Mouse (Mus musculus): ENCODE measurements around the gene Pecam1. TPM values are rescaled to one million over a fixed set of nuclear protein-coding genes. Genes with fewer than 3 reads are reported as not detected.

Gene Pecam1
- polyA plus RNA-seq, 1 experiment from 2014 or later: 0.05 TPM

DNA sequence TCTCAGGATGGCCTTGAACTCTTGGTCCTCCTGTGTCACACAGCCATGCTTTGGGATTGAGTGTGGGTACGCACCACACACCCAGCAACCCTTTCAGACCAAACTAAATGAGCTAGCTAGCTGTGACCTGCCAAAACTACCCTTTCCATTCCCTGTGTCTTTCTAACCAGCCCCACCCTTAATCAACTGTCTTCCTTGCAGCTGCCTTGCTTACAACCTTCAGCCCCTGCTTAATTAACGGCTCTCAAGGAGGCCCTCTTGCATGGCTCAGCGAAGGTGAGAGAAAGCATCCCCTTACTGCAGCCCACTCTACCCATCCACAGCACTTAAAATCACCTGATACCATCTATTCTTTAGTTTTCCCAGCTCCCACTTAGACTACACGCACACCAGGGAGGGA lies 73.1 kb downstream of the Pecam1 start:
- ChIA-PET CTCF (interaction anchor here (1.3 kb wide), 1 partner anchor 11 kb away, joined by 3 read pairs; no protein-coding TSS in a partner anchor), POLR2A (no interaction called here)
- H3K27me3 ChIP-seq: no peaks in the 10 kb centered on the region
- ATAC-seq: no peak
- in situ Hi-C loops (cut with MboI; ENCODE audit: low pct_unique_long_range_greater_than_20kb): no loop called here
- no peak for TF ChIP-seq CTCF (IDR thresholded peaks at IDR 0.05)
- no peak for DNase-seq (ENCODE audit: low read depth, low spot score)

- in situ Hi-C loops (cut with MboI; ENCODE audit: low pct_unique_long_range_greater_than_20kb): no loop called here
- ChIA-PET POLR2A (no interaction called here), CTCF (no interaction called here)
- no peak for DNase-seq (ENCODE audit: low read depth, low spot score)
- no peaks in the 10 kb centered on the region for H3K27me3 ChIP-seq
- no peak for TF ChIP-seq CTCF (IDR thresholded peaks at IDR 0.05)
- no peak for ATAC-seq
Observed at GRCm38 (mm10) chr11:106675875-106676274, 74.6 kb downstream of the Pecam1 start.

DNA sequence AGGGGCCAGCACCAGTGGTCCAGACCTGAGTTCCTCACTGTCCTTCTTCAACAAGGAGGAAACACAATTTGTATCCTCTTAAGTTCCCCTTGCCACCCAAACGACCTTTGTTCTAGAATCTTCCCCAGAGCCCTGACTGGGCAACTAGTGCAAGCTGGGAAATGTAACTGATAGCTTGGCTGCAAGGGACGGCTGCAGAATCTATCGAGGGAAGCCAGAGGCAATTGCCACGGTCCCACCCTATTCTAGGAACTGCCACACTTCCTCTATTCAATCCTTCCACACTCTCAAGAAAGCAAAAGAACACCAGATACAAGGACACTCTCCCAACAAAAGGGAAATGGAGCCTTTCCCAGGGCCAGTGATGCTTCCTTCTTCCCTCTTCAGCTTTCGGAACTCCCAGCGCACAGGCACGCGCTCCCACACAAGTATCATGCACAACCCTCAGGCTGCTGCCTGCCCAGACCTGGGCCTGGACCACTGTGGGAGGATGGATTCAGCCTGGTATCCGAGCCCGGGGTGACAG lies 75.2 kb downstream of the Pecam1 start:
- CTCF ChIA-PET: interaction anchor here (2.0 kb wide), 1 partner anchor 67 kb away, joined by 9 read pairs; no protein-coding TSS in a partner anchor
- POLR2A ChIA-PET: no interaction called here
- H3K27me3 ChIP-seq: no peaks in the 10 kb centered on the region
- in situ Hi-C loops (cut with MboI; ENCODE audit: low pct_unique_long_range_greater_than_20kb): no loop called here
- no peak for TF ChIP-seq CTCF (IDR thresholded peaks at IDR 0.05)
- DNase-seq (ENCODE audit: low read depth, low spot score): no peak
- ATAC-seq: no peak

DNA sequence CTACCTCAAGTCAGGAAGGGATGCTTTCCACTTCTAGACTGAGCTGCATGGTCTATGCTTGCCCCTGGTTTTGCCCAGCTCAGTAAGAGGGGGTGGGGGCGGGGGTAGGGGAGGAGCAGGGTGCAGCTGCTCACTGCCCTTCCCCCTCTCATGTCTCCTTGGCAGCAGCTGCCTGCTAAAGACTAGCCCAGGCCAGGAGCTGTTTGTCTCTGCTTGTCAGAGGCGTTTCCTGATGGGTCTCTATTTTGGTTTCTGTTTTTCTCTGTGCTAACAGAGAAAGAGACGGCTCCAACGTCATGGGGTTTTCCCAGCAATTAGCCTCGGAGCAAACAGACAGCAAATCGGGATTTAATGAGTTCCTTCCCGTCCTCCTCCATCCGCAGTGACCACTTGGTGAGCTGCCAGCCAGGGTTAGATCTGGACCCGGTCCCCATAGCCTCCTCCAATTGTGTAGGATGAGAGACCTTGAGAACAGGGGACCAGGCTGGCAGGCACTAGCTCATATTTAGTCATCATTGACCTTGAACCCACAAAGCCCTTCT lies 75.7 kb downstream of the Pecam1 start:
- no peak for DNase-seq (ENCODE audit: low read depth, low spot score)
- ChIA-PET CTCF (interaction anchor here (2.0 kb wide), 1 partner anchor 68 kb away, joined by 9 read pairs; no protein-coding TSS in a partner anchor), POLR2A (no interaction called here)
- ATAC-seq: no peak
- no peak for TF ChIP-seq CTCF (IDR thresholded peaks at IDR 0.05)
- in situ Hi-C loops (cut with MboI; ENCODE audit: low pct_unique_long_range_greater_than_20kb): loop anchor here (25.0 kb wide), 1 partner anchor 288 kb away; no protein-coding TSS in a partner anchor
- H3K27me3 ChIP-seq: no peaks in the 10 kb centered on the region

GRCm38 (mm10) chr11:106673727-106674611 lies 76.5 kb downstream of the Pecam1 start:
- in situ Hi-C loops (cut with MboI; ENCODE audit: low pct_unique_long_range_greater_than_20kb): loop anchor here (25.0 kb wide), 1 partner anchor 288 kb away; no protein-coding TSS in a partner anchor

GRCm38 (mm10) chr11:106672919-106673505 lies 77.4 kb downstream of the Pecam1 start:
- in situ Hi-C loops (cut with MboI; ENCODE audit: low pct_unique_long_range_greater_than_20kb): loop anchor here (25.0 kb wide), 1 partner anchor 289 kb away; no protein-coding TSS in a partner anchor
- ChIA-PET CTCF (no interaction called here), POLR2A (no interaction called here)
- no peak for DNase-seq (ENCODE audit: low read depth, low spot score)
- no peaks in the 10 kb centered on the region for H3K27me3 ChIP-seq
- TF ChIP-seq CTCF (IDR thresholded peaks at IDR 0.05): no peak
- ATAC-seq: no peak

More at GRCm38 (mm10) chr11:106673727-106674611, 76.5 kb downstream of the Pecam1 start:
- no peak for ATAC-seq
- DNase-seq (ENCODE audit: low read depth, low spot score): no peak
- ChIA-PET POLR2A (no interaction called here), CTCF (interaction anchor here (2.0 kb wide), 1 partner anchor 69 kb away, joined by 9 read pairs; no protein-coding TSS in a partner anchor)
- TF ChIP-seq CTCF (IDR thresholded peaks at IDR 0.05): no peak
- no peaks in the 10 kb centered on the region for H3K27me3 ChIP-seq

DNA sequence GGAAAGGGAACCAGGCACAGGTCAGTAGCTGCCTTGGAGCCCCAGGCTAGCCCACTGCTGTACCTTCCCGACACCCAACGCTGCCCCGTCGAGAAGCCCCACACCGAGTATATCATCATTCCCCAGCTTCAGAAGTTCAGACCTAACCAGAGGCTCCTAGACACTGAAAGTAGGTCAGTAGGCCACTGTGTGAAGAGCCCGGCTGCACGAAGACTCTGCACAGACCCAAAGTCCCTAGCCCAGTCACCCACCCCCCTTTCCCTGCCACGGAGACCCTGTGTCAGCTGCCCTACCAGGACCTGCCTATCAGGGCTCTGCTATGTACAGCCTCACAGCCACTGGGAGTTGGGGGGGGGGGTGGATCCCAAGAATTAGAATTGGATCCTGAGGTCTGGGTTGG lies 78.6 kb downstream of the Pecam1 start:
- no peak for TF ChIP-seq CTCF (IDR thresholded peaks at IDR 0.05)
- no peak for DNase-seq (ENCODE audit: low read depth, low spot score)
- ChIA-PET POLR2A (interaction anchor here (0.6 kb wide), 1 partner anchor 13 kb away, joined by 5 read pairs; no protein-coding TSS in a partner anchor), CTCF (no interaction called here)
- no peaks in the 10 kb centered on the region for H3K27me3 ChIP-seq
- no peak for ATAC-seq
- in situ Hi-C loops (cut with MboI; ENCODE audit: low pct_unique_long_range_greater_than_20kb): loop anchor here (25.0 kb wide), 1 partner anchor 290 kb away; no protein-coding TSS in a partner anchor

DNA sequence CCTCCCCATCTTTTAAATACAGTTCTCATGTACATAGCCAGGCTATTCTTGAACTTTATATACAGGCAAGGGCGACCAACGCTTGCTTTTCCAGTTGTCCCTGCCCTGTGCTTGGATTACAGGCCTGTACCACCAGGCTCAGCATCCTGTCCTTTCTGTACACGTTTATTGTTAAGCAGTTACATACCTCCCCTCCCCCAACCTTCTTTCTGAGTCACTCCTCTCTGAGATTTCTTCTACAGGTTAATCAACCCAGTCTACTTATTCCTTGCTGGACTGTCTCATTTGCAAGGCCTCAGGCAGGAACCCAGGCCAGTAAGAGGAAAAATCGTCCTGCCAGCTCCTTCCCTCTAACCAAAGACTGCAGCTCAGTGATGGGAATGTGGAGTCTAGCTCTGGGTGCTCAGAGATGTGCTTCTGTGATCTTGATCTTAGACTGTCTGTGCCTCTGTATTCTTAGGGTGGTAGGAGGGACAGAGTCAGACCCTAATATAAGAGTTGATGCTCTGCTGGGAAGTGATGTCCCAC lies 79.4 kb downstream of the Pecam1 start:
- TF ChIP-seq CTCF (IDR thresholded peaks at IDR 0.05): no peak
- DNase-seq (ENCODE audit: low read depth, low spot score): no peak
- no peak for ATAC-seq
- in situ Hi-C loops (cut with MboI; ENCODE audit: low pct_unique_long_range_greater_than_20kb): loop anchor here (25.0 kb wide), 1 partner anchor 291 kb away; no protein-coding TSS in a partner anchor
- ChIA-PET CTCF (no interaction called here), POLR2A (interaction anchor here (0.6 kb wide), 2 partner anchors 12 to 71 kb away, joined by 3 to 5 read pairs; no protein-coding TSS in a partner anchor)
- H3K27me3 ChIP-seq: no peaks in the 10 kb centered on the region

GRCm38 (mm10) chr11:106670266-106670665 lies 80.2 kb downstream of the Pecam1 start:
- in situ Hi-C loops (cut with MboI; ENCODE audit: low pct_unique_long_range_greater_than_20kb): loop anchor here (25.0 kb wide), 1 partner anchor 292 kb away; no protein-coding TSS in a partner anchor

GRCm38 (mm10) chr11:106669873-106670173 lies 80.6 kb downstream of the Pecam1 start:
- no peaks in the 10 kb centered on the region for H3K27me3 ChIP-seq
- CTCF ChIA-PET: no interaction called here
- no peak for DNase-seq (ENCODE audit: low read depth, low spot score)
- no peak for ATAC-seq
- in situ Hi-C loops (cut with MboI; ENCODE audit: low pct_unique_long_range_greater_than_20kb): loop anchor here (25.0 kb wide), 1 partner anchor 292 kb away; no protein-coding TSS in a partner anchor
- POLR2A ChIA-PET: no interaction called here
- no peak for TF ChIP-seq CTCF (IDR thresholded peaks at IDR 0.05)

More at GRCm38 (mm10) chr11:106670266-106670665, 80.2 kb downstream of the Pecam1 start:
- ChIA-PET POLR2A (interaction anchor here (0.6 kb wide), 1 partner anchor 71 kb away, joined by 3 read pairs; no protein-coding TSS in a partner anchor), CTCF (no interaction called here)
- DNase-seq (ENCODE audit: low read depth, low spot score) (no peak), ATAC-seq (no peak)
- H3K27me3 ChIP-seq: no peaks in the 10 kb centered on the region
- TF ChIP-seq CTCF (IDR thresholded peaks at IDR 0.05): no peak

All from Patski (cell line).